Mouse (Mus musculus): ENCODE measurements at regions not wholly inside any gene's neighbourhood (a gene's known extent, or its start where the extent isn't known, plus 50 kb on each side); places are given as distances from the start of the nearest gene placed in this dataset.

GRCm38 (mm10) chr5:112050046-112050782 is 202.1 kb downstream of the Cryba4 start:
- H3K27me3 ChIP-seq (ENCODE audit: control insufficient read depth, insufficient read depth, low read length), result no peaks in the 10 kb centered on the region
- no peak overlapping the region for H3K27ac ChIP-seq (ENCODE audit: low read length)
- no peak overlapping the region for H3K9ac ChIP-seq (ENCODE audit: low read length)
- H3K9me3 ChIP-seq (replicated peaks; ENCODE audit: control insufficient read depth, low read length), result no peaks in the 10 kb centered on the region
- no peak overlapping the region for H3K4me2 ChIP-seq (ENCODE audit: low read depth, low read length)
- H3K4me3 ChIP-seq (replicated peaks; ENCODE audit: low read length), result no peak overlapping the region
- WGBS, result 31% methylated on average over 16 of the region's 16 CpGs
- H3K36me3 ChIP-seq (ENCODE audit: control insufficient read depth, insufficient read depth, low read length), result no peaks in the 10 kb centered on the region
- ATAC-seq (ENCODE audit: insufficient read depth, low FRiP score), result no peak
- no peaks in the 10 kb centered on the region for H3K4me1 ChIP-seq (ENCODE audit: control insufficient read depth, insufficient read depth, low read length)

- H3K4me1 ChIP-seq (ENCODE audit: control insufficient read depth, insufficient read depth, low read length), result no peaks in the 10 kb centered on the region
These were observed 201.4 kb downstream of the Cryba4 start for GRCm38 (mm10) chr5:112050906-112051305.

GRCm38 (mm10) chr5:112051786-112052185 is 200.5 kb downstream of the Cryba4 start:
- H3K4me2 ChIP-seq (ENCODE audit: low read depth, low read length), result no peak overlapping the region
- 78% methylated on average over 10 of the region's 10 CpGs for WGBS
- H3K9me3 ChIP-seq (replicated peaks; ENCODE audit: control insufficient read depth, low read length), result no peaks in the 10 kb centered on the region
- ATAC-seq (ENCODE audit: insufficient read depth, low FRiP score), result no peak
- no peaks in the 10 kb centered on the region for H3K27me3 ChIP-seq (ENCODE audit: control insufficient read depth, insufficient read depth, low read length)
- no peak overlapping the region for H3K27ac ChIP-seq (ENCODE audit: low read length)
- no peak overlapping the region for H3K9ac ChIP-seq (ENCODE audit: low read length)
- no peaks in the 10 kb centered on the region for H3K4me1 ChIP-seq (ENCODE audit: control insufficient read depth, insufficient read depth, low read length)
- no peak overlapping the region for H3K4me3 ChIP-seq (replicated peaks; ENCODE audit: low read length)
- H3K36me3 ChIP-seq (ENCODE audit: control insufficient read depth, insufficient read depth, low read length), result no peaks in the 10 kb centered on the region

More at GRCm38 (mm10) chr5:112050906-112051305, 201.4 kb downstream of the Cryba4 start:
- WGBS, result 31% methylated on average over 5 of the region's 5 CpGs
- no peak overlapping the region for H3K9ac ChIP-seq (ENCODE audit: low read length)
- H3K4me3 ChIP-seq (replicated peaks; ENCODE audit: low read length), result no peak overlapping the region
- H3K36me3 ChIP-seq (ENCODE audit: control insufficient read depth, insufficient read depth, low read length), result no peaks in the 10 kb centered on the region
- no peak for ATAC-seq (ENCODE audit: insufficient read depth, low FRiP score)
- H3K9me3 ChIP-seq (replicated peaks; ENCODE audit: control insufficient read depth, low read length), result no peaks in the 10 kb centered on the region
- H3K27me3 ChIP-seq (ENCODE audit: control insufficient read depth, insufficient read depth, low read length), result no peaks in the 10 kb centered on the region
- H3K4me2 ChIP-seq (ENCODE audit: low read depth, low read length), result no peak overlapping the region
- H3K27ac ChIP-seq (ENCODE audit: low read length), result no peak overlapping the region

- ATAC-seq (ENCODE audit: insufficient read depth, low FRiP score), result no peak
- Histone ChIP-seq H3K4me3 (replicated peaks; ENCODE audit: low read length) (no peak overlapping the region), H3K9me3 (replicated peaks; ENCODE audit: control insufficient read depth, low read length) (no peaks in the 10 kb centered on the region), H3K4me2 (ENCODE audit: low read depth, low read length) (no peak overlapping the region), H3K27ac (ENCODE audit: low read length) (no peak overlapping the region), H3K27me3 (ENCODE audit: control insufficient read depth, insufficient read depth, low read length) (no peaks in the 10 kb centered on the region), H3K4me1 (ENCODE audit: control insufficient read depth, insufficient read depth, low read length) (no peaks in the 10 kb centered on the region), H3K9ac (ENCODE audit: low read length) (no peak overlapping the region), H3K36me3 (ENCODE audit: control insufficient read depth, insufficient read depth, low read length) (no peaks in the 10 kb centered on the region)
- WGBS, result 81% methylated on average over 5 of the region's 5 CpGs
These were observed 198.6 kb downstream of the Cryba4 start for GRCm38 (mm10) chr5:112053600-112054155.

- Histone ChIP-seq H3K27me3 (ENCODE audit: control insufficient read depth, insufficient read depth, low read length) (no peaks in the 10 kb centered on the region), H3K9ac (ENCODE audit: low read length) (no peak overlapping the region), H3K4me2 (ENCODE audit: low read depth, low read length) (no peak overlapping the region), H3K4me1 (ENCODE audit: control insufficient read depth, insufficient read depth, low read length) (no peaks in the 10 kb centered on the region), H3K9me3 (replicated peaks; ENCODE audit: control insufficient read depth, low read length) (no peaks in the 10 kb centered on the region), H3K27ac (ENCODE audit: low read length) (no peak overlapping the region), H3K4me3 (replicated peaks; ENCODE audit: low read length) (no peak overlapping the region), H3K36me3 (ENCODE audit: control insufficient read depth, insufficient read depth, low read length) (no peaks in the 10 kb centered on the region)
- no peak for ATAC-seq (ENCODE audit: insufficient read depth, low FRiP score)
- WGBS, result 49% methylated on average over 4 of the region's 4 CpGs
These were observed 197.3 kb downstream of the Cryba4 start for GRCm38 (mm10) chr5:112055018-112055417.

GRCm38 (mm10) chr5:112069917-112070316 is 182.4 kb downstream of the Cryba4 start:
- Histone ChIP-seq H3K27ac (ENCODE audit: low read length) (no peak overlapping the region), H3K4me3 (replicated peaks; ENCODE audit: low read length) (no peak overlapping the region), H3K4me1 (ENCODE audit: control insufficient read depth, insufficient read depth, low read length) (no peaks in the 10 kb centered on the region), H3K4me2 (ENCODE audit: low read depth, low read length) (no peak overlapping the region), H3K9me3 (replicated peaks; ENCODE audit: control insufficient read depth, low read length) (no peaks in the 10 kb centered on the region), H3K36me3 (ENCODE audit: control insufficient read depth, insufficient read depth, low read length) (no peaks in the 10 kb centered on the region), H3K9ac (ENCODE audit: low read length) (no peak overlapping the region), H3K27me3 (ENCODE audit: control insufficient read depth, insufficient read depth, low read length) (no peaks in the 10 kb centered on the region)
- ATAC-seq (ENCODE audit: insufficient read depth, low FRiP score), result no peak
- 90% methylated on average over 13 of the region's 13 CpGs for WGBS

- H3K36me3 ChIP-seq (ENCODE audit: control insufficient read depth, insufficient read depth, low read length), result no peaks in the 10 kb centered on the region
- no peaks in the 10 kb centered on the region for H3K27me3 ChIP-seq (ENCODE audit: control insufficient read depth, insufficient read depth, low read length)
- ATAC-seq (ENCODE audit: insufficient read depth, low FRiP score), result no peak
- no peak overlapping the region for H3K27ac ChIP-seq (ENCODE audit: low read length)
- H3K9me3 ChIP-seq (replicated peaks; ENCODE audit: control insufficient read depth, low read length), result no peaks in the 10 kb centered on the region
- WGBS, result 58% methylated on average over 4 of the region's 4 CpGs
- no peak overlapping the region for H3K9ac ChIP-seq (ENCODE audit: low read length)
- H3K4me1 ChIP-seq (ENCODE audit: control insufficient read depth, insufficient read depth, low read length), result no peaks in the 10 kb centered on the region
- no peak overlapping the region for H3K4me2 ChIP-seq (ENCODE audit: low read depth, low read length)
- H3K4me3 ChIP-seq (replicated peaks; ENCODE audit: low read length), result no peak overlapping the region
These were observed 179.9 kb downstream of the Cryba4 start for GRCm38 (mm10) chr5:112072456-112072855.

- no peak overlapping the region for H3K4me3 ChIP-seq (replicated peaks; ENCODE audit: low read length)
- 68% methylated on average over 14 of the region's 14 CpGs for WGBS
- no peaks in the 10 kb centered on the region for H3K4me1 ChIP-seq (ENCODE audit: control insufficient read depth, insufficient read depth, low read length)
These were observed 175.2 kb downstream of the Cryba4 start for GRCm38 (mm10) chr5:112077097-112077496.

GRCm38 (mm10) chr5:112077840-112078600 is 174.3 kb downstream of the Cryba4 start:
- Histone ChIP-seq H3K9me3 (replicated peaks; ENCODE audit: control insufficient read depth, low read length) (no peaks in the 10 kb centered on the region), H3K9ac (ENCODE audit: low read length) (no peak overlapping the region), H3K27ac (ENCODE audit: low read length) (no peak overlapping the region), H3K4me2 (ENCODE audit: low read depth, low read length) (no peak overlapping the region), H3K27me3 (ENCODE audit: control insufficient read depth, insufficient read depth, low read length) (no peaks in the 10 kb centered on the region), H3K4me3 (replicated peaks; ENCODE audit: low read length) (no peak overlapping the region), H3K36me3 (ENCODE audit: control insufficient read depth, insufficient read depth, low read length) (no peaks in the 10 kb centered on the region), H3K4me1 (ENCODE audit: control insufficient read depth, insufficient read depth, low read length) (no peaks in the 10 kb centered on the region)
- 78% methylated on average over 19 of the region's 19 CpGs for WGBS
- no peak for ATAC-seq (ENCODE audit: insufficient read depth, low FRiP score)

More at GRCm38 (mm10) chr5:112077097-112077496, 175.2 kb downstream of the Cryba4 start:
- H3K27ac ChIP-seq (ENCODE audit: low read length), result no peak overlapping the region
- H3K4me2 ChIP-seq (ENCODE audit: low read depth, low read length), result no peak overlapping the region
- no peaks in the 10 kb centered on the region for H3K27me3 ChIP-seq (ENCODE audit: control insufficient read depth, insufficient read depth, low read length)
- H3K9ac ChIP-seq (ENCODE audit: low read length), result no peak overlapping the region
- H3K9me3 ChIP-seq (replicated peaks; ENCODE audit: control insufficient read depth, low read length), result no peaks in the 10 kb centered on the region
- H3K36me3 ChIP-seq (ENCODE audit: control insufficient read depth, insufficient read depth, low read length), result no peaks in the 10 kb centered on the region
- ATAC-seq (ENCODE audit: insufficient read depth, low FRiP score), result no peak
